Mouse (Mus musculus) ES-E14 (cell line): ENCODE measurements around the gene Cbfa2t2. TPM values are rescaled to one million over a fixed set of nuclear protein-coding genes. Genes with fewer than 3 reads are reported as not detected.

ENCODE experiments used
- DNase-seq: peaks from one replicate; pipeline ENCODE4 v3.0.0-alpha.2; 2013; ENCODE audit warnings: low read depth, low spot score
- H3K27ac ChIP-seq: 2 replicates; pipeline ENCODE4 v1.5.1; 2012; ENCODE audit warnings: low read depth, mild to moderate bottlenecking, low read length, moderate library complexity, mixed read lengths; ENCODE audit not compliant: poor library complexity, insufficient read depth, severe bottlenecking
- H3K36me3 ChIP-seq: 2 replicates; pipeline ENCODE4 v1.6.1; 2012; ENCODE audit warnings: mild to moderate bottlenecking, low read length, moderate library complexity, mixed read lengths; ENCODE audit not compliant: control insufficient read depth, poor library complexity, insufficient read depth, severe bottlenecking
- H3K4me1 ChIP-seq, 2 experiments: fragments of 150-350 bp in 1 of 2; sonication (generic) in 1 of 2; 2 replicates each; pipeline ENCODE4 v1.6.1; 2012; ENCODE audit warnings: low read length in 2 of 2, mild to moderate bottlenecking in 1 of 2, mixed read lengths in 1 of 2; ENCODE audit not compliant: control insufficient read depth in 2 of 2, insufficient read depth in 2 of 2, poor library complexity in 1 of 2
- H3K4me3 ChIP-seq, 2 experiments: fragments of 150-350 bp in 1 of 2; sonication (generic) in 1 of 2; 2 replicates each; pipeline ENCODE4 v1.5.1; 2012; ENCODE audit warnings: low read length in 2 of 2, low read depth in 1 of 2, mild to moderate bottlenecking in 1 of 2, mixed read lengths in 1 of 2; ENCODE audit not compliant: insufficient read depth in 1 of 2, poor library complexity in 1 of 2, severe bottlenecking in 1 of 2
- H3K9ac ChIP-seq: 2 replicates; pipeline ENCODE4 v1.6.1; 2012; ENCODE audit warnings: low read depth, mild to moderate bottlenecking, low read length, mixed read lengths; ENCODE audit not compliant: poor library complexity, insufficient read depth, severe bottlenecking
- H3K9me3 ChIP-seq: fragments of 150-350 bp; sonication (generic); 2 replicates; pipeline ENCODE4 v1.6.1; 2012; ENCODE audit warnings: low read depth, mild to moderate bottlenecking, low read length; ENCODE audit not compliant: control insufficient read depth, insufficient read depth
- CHD2 ChIP-seq: IDR thresholded peaks from 2 replicates; pipeline ENCODE4 v1.6.1; 2014; ENCODE audit warnings: mild to moderate bottlenecking, low read depth, low read length, inconsistent platforms
- HCFC1 ChIP-seq: IDR thresholded peaks from 2 replicates; pipeline ENCODE4 v1.6.1; 2012; ENCODE audit warnings: low read length, inconsistent platforms, borderline replicate concordance; ENCODE audit not compliant: insufficient read depth
- MAFK ChIP-seq: IDR thresholded peaks from 2 replicates; pipeline ENCODE4 v1.6.1; 2014; ENCODE audit warnings: mild to moderate bottlenecking, low read depth, low read length, inconsistent platforms; ENCODE audit not compliant: insufficient read depth
- ZC3H11A ChIP-seq: IDR thresholded peaks from 2 replicates; pipeline ENCODE4 v1.6.1; 2012; ENCODE audit warnings: low read depth, mild to moderate bottlenecking, inconsistent platforms, low read length, borderline replicate concordance
- ZNF384 ChIP-seq: IDR thresholded peaks from 2 replicates; pipeline ENCODE4 v1.6.1; 2012; ENCODE audit warnings: low read depth, low read length, inconsistent platforms
- in situ Hi-C, 2 experiments: fragments of 600-800 bp; cut with MboI; formaldehyde crosslinking; loops; one replicate each; pipeline ENCODE4 v1.15.1; 2025; ENCODE audit warnings: low sequenced_read_pairs in 2 of 2, inconsistent platforms in 1 of 2; ENCODE audit not compliant: unreplicated experiment in 2 of 2
- total RNA-seq: library from RNA; depleted of rRNA; stranded (reverse); fragments of 300-350 nt; gene quantifications from 2 replicates; pipeline ENCODE4 v1.2.3, GENCODE M21; 2012

Cbfa2t2 gene
- total RNA-seq, 1 experiment: 37.6 TPM

DNA sequence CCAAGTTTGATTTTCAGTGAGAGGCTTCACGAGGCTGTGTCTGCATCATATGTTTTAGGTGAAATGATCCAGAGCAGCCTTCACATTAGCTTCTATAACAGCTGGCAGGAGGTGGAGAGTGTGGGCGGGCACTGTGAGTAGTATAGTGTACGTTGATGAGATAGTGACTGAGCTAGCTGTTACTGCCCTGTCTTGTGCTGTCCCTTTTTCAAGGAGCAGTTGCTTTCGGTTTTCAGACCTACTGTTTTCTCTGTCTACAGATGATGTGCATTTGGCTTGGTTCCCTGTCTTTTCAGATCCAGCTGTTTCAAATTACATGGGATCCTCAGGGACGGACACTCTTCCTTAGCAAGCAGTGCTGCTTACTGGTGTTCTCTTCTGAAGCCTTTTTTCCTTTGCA, 19.5 kb downstream of the Cbfa2t2 start:
- DNase-seq: no peak
- TF ChIP-seq ZC3H11A (no peak), HCFC1 (no peak), MAFK (no peak), CHD2 (no peak), ZNF384 (no peak)
- no peak overlapping the region for H3K27ac ChIP-seq

DNA sequence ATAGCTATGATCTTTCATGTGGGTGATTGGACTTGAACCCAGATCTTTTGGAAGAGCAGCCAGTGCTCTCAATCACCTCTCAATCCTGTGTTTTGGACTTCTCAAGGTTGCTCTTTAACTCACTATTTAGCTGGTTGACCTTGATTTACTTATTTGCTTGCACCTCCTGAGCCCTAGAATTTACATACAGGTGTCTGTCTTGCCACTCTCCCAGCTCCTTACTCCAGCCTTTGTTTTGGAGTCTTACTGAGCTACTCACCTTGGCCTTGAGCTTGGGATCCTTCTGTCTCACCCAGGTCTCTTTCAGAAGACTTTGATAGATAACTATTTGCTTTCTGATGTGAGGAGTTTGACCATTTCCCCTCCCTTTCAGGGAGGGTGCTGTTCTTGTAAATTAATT, 20.3 kb downstream of the Cbfa2t2 start:
- in situ Hi-C loops: no loop called here
- TF ChIP-seq CHD2 (no peak), ZNF384 (no peak), ZC3H11A (no peak), MAFK (no peak), HCFC1 (no peak)
- no peak overlapping the region for H3K27ac ChIP-seq

More for the DNA sequence above, 19.5 kb downstream of the Cbfa2t2 start:
- Histone ChIP-seq H3K4me3 (no peak overlapping the region), H3K4me1 (peaks cover 6 to 7% of the 10 kb centered on the region in 2 experiments), H3K9me3 (no peaks in the 10 kb centered on the region), H3K36me3 (no peaks in the 10 kb centered on the region), H3K9ac (no peak overlapping the region)
- in situ Hi-C loops: no loop called here

DNA sequence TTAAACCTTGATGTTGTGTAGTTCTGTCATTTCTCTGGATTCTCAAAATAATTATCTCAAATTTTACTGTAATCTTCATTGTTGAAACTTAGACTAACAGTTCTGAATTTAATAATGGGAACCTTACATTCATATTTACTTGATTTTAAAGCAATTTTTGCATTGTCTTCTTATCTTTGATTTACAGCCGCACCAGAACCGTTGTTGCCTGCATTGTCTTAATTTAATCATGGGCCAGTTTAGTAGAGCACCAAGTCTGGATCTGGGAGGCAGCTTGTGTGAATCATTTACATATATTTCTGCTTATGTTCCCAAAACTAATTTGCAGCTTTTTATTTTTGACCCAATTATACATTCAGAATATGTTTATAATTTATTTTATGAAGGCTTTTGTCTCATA, 23.0 kb downstream of the Cbfa2t2 start:
- Histone ChIP-seq H3K36me3 (peaks cover 2% of the 10 kb centered on the region; the same call in 1 of the 2 replicates), H3K9me3 (no peaks in the 10 kb centered on the region), H3K4me1 (peaks cover 4 to 10% of the 10 kb centered on the region in 2 experiments), H3K4me3 (no peak overlapping the region), H3K9ac (no peak overlapping the region), H3K27ac (no peak overlapping the region)
- DNase-seq: no peak
- in situ Hi-C loops: no loop called here
- TF ChIP-seq ZC3H11A: no peak
- no peak for TF ChIP-seq ZNF384
- TF ChIP-seq CHD2: no peak
- TF ChIP-seq MAFK: no peak
- no peak for TF ChIP-seq HCFC1

More for the DNA sequence above, 20.3 kb downstream of the Cbfa2t2 start:
- H3K9me3 ChIP-seq: no peaks in the 10 kb centered on the region
- H3K4me3 ChIP-seq: no peak overlapping the region
- no peak overlapping the region for H3K9ac ChIP-seq
- H3K36me3 ChIP-seq: no peaks in the 10 kb centered on the region
- no peak for DNase-seq
- peaks cover 2 to 10% of the 10 kb centered on the region in 2 experiments for H3K4me1 ChIP-seq

DNA sequence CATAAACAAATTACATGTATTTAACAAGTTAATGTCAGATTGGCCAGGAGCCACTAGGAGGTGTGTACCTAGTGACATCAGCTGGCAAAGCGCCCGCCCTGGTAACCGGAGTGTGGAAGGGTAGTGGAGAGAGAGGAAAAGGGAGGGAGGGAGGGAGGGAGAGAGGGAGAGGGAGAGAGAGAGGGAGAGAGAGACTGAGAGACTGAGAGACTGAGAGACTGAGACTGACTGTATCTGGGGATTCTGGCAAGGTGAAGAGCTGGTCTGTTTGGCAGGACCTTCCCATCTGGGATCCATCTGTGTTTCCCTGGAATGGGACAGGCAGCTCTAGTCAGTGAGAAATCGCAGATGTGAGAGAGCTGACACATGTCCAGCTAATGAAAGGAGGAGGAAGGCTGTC, 23.6 kb downstream of the Cbfa2t2 start:
- Histone ChIP-seq H3K9me3 (no peaks in the 10 kb centered on the region), H3K27ac (no peak overlapping the region), H3K9ac (no peak overlapping the region), H3K36me3 (peaks cover 2% of the 10 kb centered on the region; the same call in 1 of the 2 replicates), H3K4me3 (no peak overlapping the region), H3K4me1 (peaks cover 4 to 13% of the 10 kb centered on the region in 2 experiments)
- TF ChIP-seq ZNF384: no peak
- TF ChIP-seq CHD2: no peak
- no peak for TF ChIP-seq HCFC1
- DNase-seq: no peak
- in situ Hi-C loops: no loop called here

DNA sequence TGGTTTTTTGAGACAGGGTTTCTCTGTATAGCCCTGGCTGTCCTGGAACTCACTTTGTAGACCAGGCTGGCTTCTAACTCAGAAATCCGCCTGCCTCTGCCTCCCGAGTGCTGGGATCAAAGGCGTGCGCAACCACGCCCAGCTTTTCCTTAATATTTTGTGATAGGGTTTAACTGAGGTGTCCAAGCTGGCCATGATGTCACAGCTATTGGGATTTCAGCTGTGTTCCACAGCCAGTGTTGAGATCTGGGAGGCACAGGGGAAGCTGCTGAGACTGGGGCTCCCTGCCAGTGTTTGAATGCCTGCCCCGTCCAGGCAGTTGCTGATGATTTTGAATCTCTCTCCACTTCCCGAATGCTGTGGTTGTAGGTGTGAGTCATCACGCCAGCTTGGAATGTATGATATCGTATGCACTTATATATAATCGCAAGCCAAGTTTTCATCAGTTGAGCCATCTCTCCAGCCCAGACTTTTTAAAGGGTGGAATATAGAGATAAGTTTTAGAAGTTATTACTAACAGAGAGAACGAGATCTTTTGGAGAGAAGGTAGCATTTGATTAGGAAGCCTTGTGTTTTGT, 27.4 kb downstream of the Cbfa2t2 start:
- H3K36me3 ChIP-seq: peaks cover 2% of the 10 kb centered on the region; the same call in 1 of the 2 replicates
- in situ Hi-C loops: no loop called here
- no peak for DNase-seq
- TF ChIP-seq CHD2 (no peak), ZNF384 (no peak), HCFC1 (no peak), MAFK (no peak), ZC3H11A (no peak)
- H3K9me3 ChIP-seq: no peaks in the 10 kb centered on the region
- peaks cover 5 to 21% of the 10 kb centered on the region in 2 experiments for H3K4me1 ChIP-seq
- no peak overlapping the region for H3K9ac ChIP-seq
- H3K27ac ChIP-seq: no peak overlapping the region
- H3K4me3 ChIP-seq: no peak overlapping the region
